Mouse (Mus musculus): ENCODE measurements at regions not wholly inside any gene's neighbourhood (a gene's known extent, or its start where the extent isn't known, plus 50 kb on each side); places are given as distances from the start of the nearest gene placed in this dataset.

GRCm38 (mm10) chr5:76048103-76048874 lies 70.0 kb upstream of the Kdr start:
- TF ChIP-seq MAFK (IDR thresholded peaks at IDR 0.05; ENCODE audit: insufficient read depth, low read depth, low read length) = no peak
- no peak for TF ChIP-seq ZC3H11A (IDR thresholded peaks at IDR 0.05; ENCODE audit: borderline replicate concordance, low read depth, low read length)

All from ES-E14 (cell line).